Mouse (Mus musculus) heart, postnatal 0 days (tissue): ENCODE data around the gene Mtif3.

Experiments
- CTCF ChIP-seq: IDR thresholded peaks from 2 replicates; pipeline ENCODE4 v1.5.1; 2016; ENCODE audit warnings: antibody characterized with exemption, control low read depth, low read depth
- EP300 ChIP-seq: IDR thresholded peaks from 2 replicates; pipeline ENCODE4 v1.6.1; 2016; ENCODE audit warnings: antibody characterized with exemption, low read depth

DNA sequence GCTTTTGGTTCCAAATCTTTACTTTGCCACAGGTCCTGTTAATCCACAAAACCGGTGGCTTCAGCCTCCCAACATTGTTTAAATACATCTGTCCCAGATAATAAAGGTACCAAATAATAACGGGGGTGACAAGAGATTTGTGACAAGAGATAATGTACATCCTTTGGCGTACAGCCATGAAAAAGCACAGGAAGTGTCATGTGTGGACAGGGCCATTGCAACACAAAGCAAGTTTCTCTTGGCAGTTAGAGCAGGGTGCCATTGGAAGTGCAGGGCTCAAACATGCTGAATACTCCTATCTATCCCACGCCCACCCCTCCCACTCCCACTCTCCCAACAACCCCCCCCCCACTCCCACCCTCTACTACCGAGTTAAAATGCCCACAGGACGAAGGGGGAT, 31.4 kb upstream of the Mtif3 start:
- TF ChIP-seq CTCF (no peak), EP300 (no peak)
